Mouse (Mus musculus): Measurements from ENCODE around the gene Crebrf.

Crebrf gene

DNA sequence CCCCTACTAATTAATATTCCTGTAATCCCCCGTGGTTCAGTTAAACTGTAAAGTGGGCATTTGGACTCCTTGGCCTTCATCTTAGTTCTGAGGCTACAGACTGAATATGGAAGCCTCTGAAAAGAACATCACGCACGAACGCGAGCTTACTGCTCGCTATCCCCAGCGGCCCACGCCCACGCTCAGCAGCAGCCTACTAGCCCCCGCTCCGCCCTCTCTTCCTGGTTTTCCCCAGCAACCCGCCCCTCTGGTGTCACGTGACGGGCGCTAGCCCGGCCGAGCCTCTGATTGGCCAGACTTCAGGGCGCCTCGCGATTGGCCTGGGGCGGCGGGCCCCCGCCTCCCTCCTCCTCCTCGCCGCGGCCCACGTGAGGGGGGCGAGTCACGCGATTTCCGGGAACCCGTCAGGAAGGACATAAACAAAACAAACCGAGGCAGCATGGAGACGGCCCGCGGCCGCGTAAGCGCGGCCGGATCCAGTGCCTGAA, at the start of gene Crebrf:
Crebrf (plus strand) TSS at position 380 of the 488 bp plus-strand sequence.
- peak; percentile 98 for DNase-seq (ENCODE audit: low read depth, low spot score)

- DNase-seq (ENCODE audit: low read depth, low spot score) = no peak
Observed at GRCm38 (mm10) chr17:26671268-26671667, 44.2 kb upstream of the Crebrf start.

DNA sequence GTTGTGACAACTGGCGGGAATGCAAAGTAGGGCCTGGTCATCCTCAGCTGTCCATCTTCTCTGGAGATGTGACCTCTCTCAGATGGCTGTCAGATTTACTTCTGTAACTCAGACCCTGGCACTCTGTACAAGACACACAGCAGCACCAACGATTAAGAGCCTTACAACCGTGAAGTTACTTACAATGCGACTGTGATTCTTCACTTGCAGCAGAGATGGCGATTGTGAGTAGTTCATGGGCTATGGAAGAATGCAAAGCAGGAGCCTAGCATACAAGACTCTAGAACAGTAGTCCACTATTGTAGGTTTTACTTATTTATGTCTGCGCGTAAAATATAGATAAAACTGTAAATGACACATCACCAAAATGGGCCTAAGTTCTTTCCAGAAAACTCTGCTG, 39.6 kb upstream of the Crebrf start:
- no peak for DNase-seq (ENCODE audit: low read depth, low spot score)

GRCm38 (mm10) chr17:26676252-26676615, 39.2 kb upstream of the Crebrf start:
- peak; percentile 96 for DNase-seq (ENCODE audit: low read depth, low spot score)

- DNase-seq (ENCODE audit: low read depth, low spot score) = peak; percentile 81
Observed at GRCm38 (mm10) chr17:26676616-26677376, 38.7 kb upstream of the Crebrf start.

DNA sequence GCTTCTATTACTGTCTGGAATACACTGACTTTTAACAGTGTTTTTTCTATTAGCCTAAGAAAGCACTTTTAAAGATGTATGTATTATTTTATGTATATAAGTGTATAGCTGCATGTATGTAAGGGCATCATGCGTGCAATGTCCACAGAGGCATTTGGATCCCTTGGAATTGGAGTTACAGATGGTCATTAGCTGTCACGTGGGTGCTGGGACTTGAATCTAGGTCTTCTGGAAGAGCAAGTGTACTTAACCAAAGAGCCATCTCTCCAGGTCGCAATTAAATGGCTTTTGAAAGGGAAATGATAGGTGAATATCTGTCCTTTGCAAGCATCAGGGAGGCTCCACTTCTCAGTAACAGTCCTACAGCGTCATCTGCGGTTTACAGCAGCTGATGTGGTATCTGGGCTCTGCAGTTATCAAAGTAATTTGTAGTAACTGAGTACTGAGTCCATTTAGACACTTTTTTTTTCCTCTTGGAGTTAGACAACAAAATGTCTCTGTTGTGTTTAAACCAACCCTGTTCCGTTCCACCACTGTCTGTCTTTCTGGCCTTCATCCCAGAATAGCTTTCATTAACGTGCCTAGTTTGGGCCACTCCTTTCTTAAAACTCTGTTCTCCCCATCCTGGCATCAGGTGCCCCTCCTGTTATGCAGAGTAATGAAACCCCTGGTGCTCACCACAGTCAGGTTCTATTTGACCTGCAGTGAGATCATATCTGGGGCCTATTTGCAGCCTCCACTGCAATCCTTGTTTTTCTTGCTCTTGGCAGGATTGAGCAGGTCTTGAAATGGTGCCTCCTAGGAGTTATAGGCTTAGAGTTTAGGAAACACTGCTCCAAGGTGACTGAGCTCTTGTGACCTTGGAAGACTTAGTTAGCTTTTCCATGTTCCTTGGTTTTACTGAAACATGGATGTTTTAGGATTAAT, 37.5 kb upstream of the Crebrf start:
- DNase-seq (ENCODE audit: low read depth, low spot score) = no peak

- peak; percentile 27 for DNase-seq (ENCODE audit: low read depth, low spot score)
Observed at GRCm38 (mm10) chr17:26681276-26681675, 34.2 kb upstream of the Crebrf start.

DNA sequence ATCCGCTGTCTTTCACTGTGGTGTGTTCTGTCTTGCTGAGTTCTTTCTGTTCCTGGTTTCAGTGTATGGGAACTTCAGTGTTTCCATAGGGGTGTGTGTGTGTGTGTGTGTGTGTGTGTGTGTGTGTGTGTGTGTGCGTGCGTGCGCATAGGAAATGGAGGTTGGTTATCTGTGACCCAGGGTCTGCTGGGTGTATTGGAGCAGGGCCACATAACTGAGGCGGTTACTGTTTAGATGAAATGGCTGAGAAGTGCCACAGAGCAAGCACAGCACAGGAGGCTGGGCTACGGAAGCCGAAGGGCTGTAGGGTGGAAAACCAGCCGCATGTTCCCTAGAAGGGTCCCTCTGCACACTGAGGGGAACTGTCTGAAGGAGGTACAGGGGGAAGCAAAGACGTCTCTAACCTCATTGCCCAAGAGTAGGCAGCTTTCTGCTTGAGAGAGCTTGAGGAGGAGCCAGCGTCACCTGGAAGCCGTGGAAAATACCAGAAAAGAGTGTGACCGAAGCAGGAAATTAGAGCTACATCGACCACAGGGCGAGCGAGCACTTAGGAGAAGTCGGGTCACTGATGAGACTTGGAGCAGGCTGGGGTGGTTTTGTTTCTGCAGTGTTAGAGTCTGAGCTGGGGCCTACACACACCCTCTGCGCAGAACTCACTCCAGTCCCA, 29.0 kb upstream of the Crebrf start:
- no peak for DNase-seq (ENCODE audit: low read depth, low spot score)

- DNase-seq (ENCODE audit: low read depth, low spot score) = no peak
Observed at GRCm38 (mm10) chr17:26688795-26689735, 26.4 kb upstream of the Crebrf start.

- DNase-seq (ENCODE audit: low read depth, low spot score) = no peak
Observed at GRCm38 (mm10) chr17:26689810-26690209, 25.6 kb upstream of the Crebrf start.

DNA sequence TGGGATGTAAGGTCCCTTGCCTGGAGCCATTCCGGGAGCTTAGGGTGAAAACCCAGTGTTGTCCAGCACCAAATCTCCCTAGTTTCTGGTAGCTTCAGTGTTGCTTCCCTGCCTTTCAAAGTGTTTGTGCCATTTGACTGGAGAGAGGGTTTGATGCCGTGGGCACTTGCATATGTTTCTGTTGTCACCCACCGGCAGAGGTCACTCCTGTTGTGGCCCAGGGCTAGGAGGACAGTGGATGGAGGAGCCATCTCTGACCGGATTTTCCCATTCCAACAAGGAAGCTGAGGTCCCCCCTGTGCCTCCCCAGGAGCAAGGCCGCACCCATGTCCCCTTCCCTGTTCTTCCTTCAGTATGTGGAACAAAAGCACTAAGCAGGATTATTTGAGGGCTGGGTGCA, 25.2 kb upstream of the Crebrf start:
- DNase-seq (ENCODE audit: low read depth, low spot score) = no peak

DNA sequence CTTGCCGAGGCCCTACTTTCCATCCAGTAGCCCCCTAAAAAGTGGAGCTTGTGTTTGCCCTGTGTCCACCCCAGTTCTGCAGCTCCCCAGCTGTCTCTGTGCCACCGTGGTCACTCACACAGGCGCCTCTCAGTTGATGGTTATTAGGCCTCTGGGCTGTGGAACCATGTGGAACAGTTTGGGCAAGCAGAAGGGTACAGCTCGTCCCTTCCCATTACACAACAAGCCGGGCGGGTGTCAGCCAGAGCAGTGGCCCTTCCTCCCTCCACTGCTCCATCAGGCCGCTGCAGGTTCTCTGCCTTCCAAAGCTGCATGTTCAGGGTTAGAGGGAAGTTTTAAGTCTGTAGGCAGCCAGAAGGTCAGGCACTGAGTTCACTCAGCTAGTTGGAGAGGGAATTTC, 24.3 kb upstream of the Crebrf start:
- no peak for DNase-seq (ENCODE audit: low read depth, low spot score)

DNA sequence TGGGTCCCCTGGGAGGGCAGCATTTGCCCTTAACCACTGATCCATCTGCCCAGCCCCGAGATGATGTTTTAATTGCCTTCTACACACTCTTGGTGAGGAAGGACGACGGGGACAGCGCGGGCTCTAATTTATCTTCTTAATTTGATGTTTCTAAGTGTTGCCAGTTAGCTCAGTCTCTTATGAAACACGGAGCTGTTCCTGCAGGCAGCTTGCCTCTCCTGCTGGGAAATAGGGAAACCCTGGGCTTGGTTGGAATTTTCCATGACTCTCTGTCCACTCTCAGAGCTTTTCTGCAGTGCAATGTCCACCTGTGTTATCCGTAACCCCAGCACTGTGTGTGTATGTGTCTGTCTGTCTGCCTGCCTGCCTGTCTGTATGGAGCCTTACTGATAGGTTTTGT, 22.0 kb upstream of the Crebrf start:
- no peak for DNase-seq (ENCODE audit: low read depth, low spot score)

GRCm38 (mm10) chr17:26694171-26694570, 21.3 kb upstream of the Crebrf start:
- DNase-seq (ENCODE audit: low read depth, low spot score) = no peak

DNA sequence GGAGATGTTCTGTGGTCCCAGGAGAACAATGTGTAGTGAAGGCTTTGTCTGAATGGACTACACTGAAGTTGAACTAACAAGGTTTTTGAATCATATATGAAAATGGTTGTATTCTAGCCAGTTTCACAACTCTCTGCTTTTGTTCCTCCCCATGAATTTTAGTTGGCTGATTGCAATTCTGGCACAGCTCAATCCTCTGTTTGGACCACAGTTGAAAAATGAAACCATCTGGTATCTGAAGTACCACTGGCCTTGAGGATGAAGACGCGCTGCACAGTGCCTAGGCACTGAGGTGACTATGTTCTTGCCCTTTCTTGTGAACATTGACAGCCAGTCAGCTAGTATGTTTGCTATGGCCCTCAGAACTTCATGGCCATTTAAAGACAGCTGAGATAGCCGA, 20.3 kb upstream of the Crebrf start:
- no peak for DNase-seq (ENCODE audit: low read depth, low spot score)

GRCm38 (mm10) chr17:26698846-26699245, 16.6 kb upstream of the Crebrf start:
- peak; percentile 43 for DNase-seq (ENCODE audit: low read depth, low spot score)

- no peak for DNase-seq (ENCODE audit: low read depth, low spot score)
Observed at GRCm38 (mm10) chr17:26699819-26700616, 15.4 kb upstream of the Crebrf start.

DNA sequence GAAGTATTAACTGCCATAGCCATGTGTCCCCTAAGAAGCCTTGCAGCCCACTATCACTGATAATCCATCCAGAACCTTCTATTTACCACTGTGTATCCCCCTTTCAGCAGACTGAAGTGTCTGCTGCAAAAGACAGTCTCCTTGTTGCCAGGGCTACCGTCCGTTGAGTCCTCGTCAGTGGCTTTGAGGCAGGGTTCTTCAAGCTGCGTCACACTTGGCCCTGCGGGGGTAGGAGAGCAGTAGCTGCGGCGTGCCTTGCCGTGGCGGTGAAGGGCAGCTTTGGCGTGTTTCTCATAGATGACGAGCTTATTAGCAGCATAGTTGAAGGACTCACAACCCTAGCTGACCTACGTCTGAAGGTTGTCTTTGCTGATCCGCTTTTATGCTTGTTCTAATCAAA, 13.9 kb upstream of the Crebrf start:
- no peak for DNase-seq (ENCODE audit: low read depth, low spot score)

GRCm38 (mm10) chr17:26702621-26703020, 12.8 kb upstream of the Crebrf start:
- DNase-seq (ENCODE audit: low read depth, low spot score) = no peak

DNA sequence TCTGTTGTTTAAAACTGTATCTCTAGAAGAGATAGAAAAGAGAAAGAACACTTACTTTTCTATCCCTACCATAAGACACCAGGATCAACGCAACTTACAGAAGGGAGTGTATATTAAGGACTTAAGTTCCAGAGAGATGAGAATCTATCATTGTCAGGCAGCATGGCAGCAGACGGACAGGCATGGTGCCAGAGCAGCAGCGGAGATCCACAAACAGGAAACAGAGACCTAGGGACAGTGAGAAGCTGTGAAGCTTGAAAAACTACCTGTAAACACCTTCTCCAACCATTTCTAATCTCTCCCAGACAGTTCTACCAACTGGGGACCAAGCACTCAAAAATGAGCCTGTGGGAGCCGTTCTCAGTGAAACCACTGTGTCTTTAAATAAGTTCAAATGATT, 11.8 kb upstream of the Crebrf start:
- peak; percentile 11 for DNase-seq (ENCODE audit: low read depth, low spot score)

Measured in A20 (cell line).